Mouse (Mus musculus) spleen, postnatal 36 days (tissue): ENCODE data around the gene Tmem54.

Experiments used
- DNase-seq, 2 experiments: peaks; one replicate each; pipeline ENCODE4 v3.0.0; 2022; ENCODE audit warnings: low spot score in 2 of 2, mixed read lengths in 1 of 2

The Tmem54 gene

GRCm38 (mm10) chr4:129105356-129105755 is at the start of gene Tmem54:
TSS of gene Tmem54 (plus strand) at chr4:129105548.
- no peak for DNase-seq

DNA sequence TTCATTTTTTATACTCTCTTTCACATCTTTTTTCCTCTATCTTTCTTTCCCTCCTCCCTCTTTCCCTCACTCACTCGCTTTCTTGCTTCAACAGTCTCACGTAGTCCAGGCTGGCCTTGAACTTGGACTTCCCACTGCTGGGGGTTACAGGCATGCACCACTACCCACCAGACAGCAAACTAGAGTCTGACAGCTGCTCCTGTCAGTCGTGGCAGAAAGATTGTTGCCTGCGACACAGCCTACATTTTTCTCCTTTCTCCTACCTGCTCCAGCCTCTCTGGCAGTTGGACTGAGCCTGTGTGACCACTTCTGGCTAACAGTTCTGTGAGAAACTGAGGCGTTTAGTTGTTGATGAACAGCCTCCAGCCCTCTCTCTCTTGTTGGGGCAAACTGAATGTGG is 49.8 kb upstream of the Tmem54 start:
- no peak for DNase-seq

DNA sequence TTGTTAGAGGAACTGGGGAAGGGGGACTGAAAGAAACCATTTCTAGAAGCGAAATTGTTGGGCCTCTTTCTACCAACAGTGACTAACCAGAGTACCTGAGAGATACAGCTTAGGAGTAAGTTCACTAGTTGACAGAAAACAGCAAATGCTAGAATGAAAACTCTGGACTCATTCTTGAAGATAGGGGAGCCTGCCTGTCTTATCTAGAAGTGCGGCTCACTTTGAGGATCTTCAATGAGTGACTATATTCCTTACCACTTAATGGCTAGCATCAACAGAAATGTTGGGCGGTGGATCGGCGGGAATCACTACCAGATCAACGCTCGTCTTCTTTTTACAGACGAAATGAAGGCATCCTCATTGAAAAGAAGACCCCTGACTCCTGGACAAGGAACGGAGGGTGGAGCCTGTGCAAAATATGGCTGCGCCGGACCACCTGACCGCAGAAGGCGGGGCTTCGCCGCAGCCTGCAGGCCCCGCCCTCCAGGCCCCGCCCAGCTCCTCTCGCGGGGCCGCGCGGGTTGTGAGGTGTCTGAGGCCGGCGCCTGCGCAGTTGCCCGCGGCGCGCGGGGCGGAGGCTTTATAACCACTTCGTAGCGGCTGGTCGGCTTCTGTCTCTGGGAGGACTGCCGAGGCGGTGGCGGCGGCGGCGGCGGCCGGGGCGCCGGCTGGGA is 47.7 kb upstream of the Tmem54 start:
- DNase-seq = peak; percentile 96 to 97

GRCm38 (mm10) chr4:129058207-129059092 is 46.9 kb upstream of the Tmem54 start, which contains the start of gene Rnf19b:
TSS of gene Rnf19b (plus strand) at chr4:129058271.
- DNase-seq = peak; percentile 46 to 50

GRCm38 (mm10) chr4:129059125-129059551 is 46.2 kb upstream of the Tmem54 start:
- DNase-seq = peak; percentile 42 to 51

- DNase-seq = peak; percentile 45 to 57
These were observed 45.4 kb upstream of the Tmem54 start for GRCm38 (mm10) chr4:129059922-129060321.

- no peak for DNase-seq
These were observed 43.9 kb upstream of the Tmem54 start for GRCm38 (mm10) chr4:129061486-129061885.

- DNase-seq = no peak
These were observed 42.9 kb upstream of the Tmem54 start for GRCm38 (mm10) chr4:129062281-129063075.

DNA sequence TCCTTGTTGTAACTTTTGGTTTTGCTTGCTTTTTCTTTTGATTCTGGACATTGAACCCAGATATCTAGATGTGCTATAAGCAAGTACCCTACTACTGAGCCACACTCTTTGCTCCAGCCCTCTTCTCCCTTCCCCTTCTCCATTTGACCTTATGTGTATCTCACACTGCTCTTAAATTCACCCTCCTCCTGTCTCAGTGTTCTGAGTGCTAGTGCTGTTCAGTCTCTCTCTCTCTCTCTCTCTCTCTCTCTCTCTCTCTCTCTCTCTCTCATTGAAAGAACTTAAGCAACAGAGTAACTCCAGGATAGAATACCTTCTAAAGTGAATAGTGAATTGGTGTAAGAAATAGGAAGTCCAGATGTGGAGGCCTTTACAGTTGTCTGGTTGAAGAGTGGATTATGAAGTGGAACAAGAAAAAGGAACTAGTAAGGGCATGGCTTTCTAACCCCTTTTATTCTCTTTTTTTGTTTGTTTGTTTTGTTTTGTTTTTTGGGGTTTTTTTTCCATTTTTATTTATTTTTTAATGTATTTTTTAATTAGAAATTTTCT is 39.6 kb upstream of the Tmem54 start:
- no peak for DNase-seq

DNA sequence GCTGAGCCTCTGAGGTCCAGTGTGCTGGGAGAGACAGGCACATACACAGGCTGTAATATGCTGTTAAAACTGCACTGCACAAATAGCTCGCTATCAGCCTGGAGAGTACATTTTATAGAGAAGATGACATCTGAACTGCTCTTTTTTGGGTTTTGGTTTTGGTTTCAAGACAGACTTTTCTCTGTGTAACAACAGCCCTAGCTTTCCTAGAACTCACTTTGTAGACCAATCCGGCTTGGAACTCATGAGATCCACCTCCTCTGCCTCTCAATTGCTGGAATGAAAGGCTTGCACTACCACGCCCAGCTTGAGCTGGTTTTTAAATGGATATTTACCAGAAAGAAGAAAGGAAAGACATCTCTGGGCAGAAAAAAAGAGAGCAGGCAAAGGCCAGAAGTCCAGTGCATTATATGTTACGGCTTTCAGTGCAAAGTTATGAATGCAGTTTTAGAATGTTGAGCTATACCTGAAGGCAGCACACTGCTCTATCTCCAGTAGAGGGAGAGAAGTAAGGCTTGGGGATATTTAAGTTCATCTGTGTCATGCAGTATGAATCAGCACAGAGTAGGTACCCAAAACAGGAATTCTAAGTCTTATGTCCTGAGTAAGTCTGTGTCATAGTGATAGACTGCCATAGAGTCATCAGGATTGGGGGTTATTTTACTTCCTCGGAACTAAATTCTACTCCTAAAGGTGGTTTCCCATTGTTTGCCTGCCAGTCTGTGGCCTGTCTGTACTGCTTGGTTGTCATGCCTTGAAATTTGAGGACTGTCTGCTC is 37.5 kb upstream of the Tmem54 start:
- no peak for DNase-seq

DNA sequence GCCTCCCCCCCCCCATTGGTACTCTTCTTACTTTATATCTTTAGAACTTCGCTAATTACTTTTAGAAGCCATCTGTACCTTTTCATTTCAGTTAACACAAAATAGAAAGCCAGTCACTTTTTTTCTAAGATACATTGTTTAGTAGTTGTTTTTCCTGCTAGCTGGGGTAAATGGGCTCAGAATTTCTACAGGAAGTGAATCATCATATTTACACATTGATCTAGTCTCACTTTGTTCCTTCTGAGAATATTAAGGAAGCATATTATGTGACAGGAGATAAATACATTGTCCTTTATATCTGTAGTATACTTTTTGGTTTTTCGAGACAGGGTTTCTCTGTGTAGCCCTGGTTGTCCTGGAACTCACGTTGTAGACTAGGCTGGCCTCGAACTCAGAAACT is 36.5 kb upstream of the Tmem54 start:
- DNase-seq = no peak

- no peak for DNase-seq
These were observed 26.2 kb upstream of the Tmem54 start for GRCm38 (mm10) chr4:129079126-129079525.

DNA sequence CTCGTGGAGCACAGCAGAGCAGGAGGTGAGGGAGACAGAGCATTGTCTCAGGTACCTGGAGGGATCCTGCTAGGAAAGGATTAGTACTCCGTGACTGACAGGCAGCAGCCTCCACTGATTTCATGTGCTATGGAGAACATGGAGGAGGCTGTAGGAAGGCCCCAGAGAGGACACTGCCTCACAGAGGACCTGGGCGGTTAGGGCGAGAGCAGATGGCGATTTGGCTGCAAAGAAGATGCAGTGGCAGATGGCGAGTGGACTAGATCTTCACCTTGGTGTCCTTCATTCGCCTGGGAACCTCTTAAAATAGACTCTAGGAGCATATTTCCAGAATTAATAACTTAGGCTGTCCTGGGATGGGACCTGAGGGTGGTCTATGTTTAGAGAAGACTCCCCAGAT is 24.3 kb upstream of the Tmem54 start:
- no peak for DNase-seq

GRCm38 (mm10) chr4:129081512-129081911 is 23.8 kb upstream of the Tmem54 start:
- DNase-seq = no peak

DNA sequence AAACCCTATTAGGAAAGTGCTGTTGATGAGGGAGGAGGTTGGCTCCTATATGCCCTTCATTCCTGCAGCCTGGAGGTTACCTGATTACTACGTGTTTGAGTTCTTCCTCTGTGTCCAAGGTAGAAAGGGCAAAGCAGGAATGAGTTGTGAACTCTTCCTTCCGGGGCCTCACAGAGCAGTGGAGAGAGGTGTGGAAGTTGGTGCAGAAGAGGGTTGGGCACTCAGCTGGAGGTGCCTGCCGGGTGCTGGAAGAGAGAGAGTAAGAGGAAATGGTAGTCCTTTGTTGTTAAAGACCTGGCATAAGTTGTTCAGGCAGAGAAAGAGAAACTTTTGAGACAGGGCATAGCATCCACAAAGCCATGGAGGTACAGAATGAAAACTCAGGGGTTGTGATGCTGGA is 23.4 kb upstream of the Tmem54 start:
- no peak for DNase-seq

DNA sequence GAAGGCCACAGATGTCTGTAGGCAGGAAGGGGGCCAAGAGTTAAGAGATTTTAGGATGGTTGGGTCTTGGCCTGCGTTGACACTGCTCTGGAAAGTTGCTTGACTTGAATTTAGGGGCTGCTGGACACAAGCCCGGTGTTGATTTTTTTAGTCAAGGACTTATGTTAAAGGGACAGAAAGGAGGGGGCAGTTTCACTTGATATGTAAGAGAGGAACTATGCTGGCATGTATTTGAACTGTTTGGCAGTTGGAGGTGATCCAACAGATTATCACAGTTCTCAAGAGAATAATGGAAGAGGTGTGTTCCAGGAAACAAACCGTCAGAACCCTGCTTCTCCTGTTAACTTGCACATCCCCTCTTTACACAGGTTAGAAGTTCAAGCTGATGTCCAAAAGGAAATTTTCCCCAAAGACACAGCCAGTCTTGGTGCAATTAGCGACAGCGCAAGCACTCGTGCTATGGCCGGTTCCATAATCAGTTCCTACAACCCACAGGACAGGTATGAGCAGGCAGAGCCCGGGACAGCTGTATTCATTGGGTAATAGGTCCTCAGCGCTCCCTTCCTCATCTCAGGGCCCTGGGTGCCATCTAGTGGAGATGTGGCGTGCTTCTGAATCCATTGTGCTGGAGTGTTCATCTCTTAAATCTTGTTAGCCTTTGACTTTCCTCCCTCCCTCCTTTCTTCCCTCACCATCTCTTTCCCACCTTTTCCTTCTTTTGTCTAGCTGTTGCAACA is 22.8 kb upstream of the Tmem54 start:
- peak; percentile 64 to 75 for DNase-seq

- no peak for DNase-seq
These were observed 20.5 kb upstream of the Tmem54 start for GRCm38 (mm10) chr4:129084896-129085295.

DNA sequence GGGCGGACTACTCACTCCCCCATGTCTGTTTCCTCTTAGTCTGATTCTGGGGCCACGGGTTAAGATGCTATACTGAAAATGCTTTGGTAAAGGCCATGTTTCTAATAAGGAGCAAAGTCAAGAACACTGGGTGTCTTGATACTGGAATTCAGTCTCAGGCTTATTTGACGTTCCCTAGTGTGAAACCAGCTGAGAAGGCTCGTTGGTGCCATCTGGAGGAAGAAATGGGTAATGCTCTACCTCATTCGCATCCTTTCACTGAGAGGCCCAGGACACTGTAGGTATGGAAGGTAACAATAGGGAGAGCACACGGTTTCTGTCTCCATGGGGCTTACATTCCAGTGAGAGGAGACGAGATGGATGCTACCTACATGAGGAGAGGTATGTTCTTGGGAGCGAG is 19.3 kb upstream of the Tmem54 start:
- peak; percentile 43 to 58 for DNase-seq

DNA sequence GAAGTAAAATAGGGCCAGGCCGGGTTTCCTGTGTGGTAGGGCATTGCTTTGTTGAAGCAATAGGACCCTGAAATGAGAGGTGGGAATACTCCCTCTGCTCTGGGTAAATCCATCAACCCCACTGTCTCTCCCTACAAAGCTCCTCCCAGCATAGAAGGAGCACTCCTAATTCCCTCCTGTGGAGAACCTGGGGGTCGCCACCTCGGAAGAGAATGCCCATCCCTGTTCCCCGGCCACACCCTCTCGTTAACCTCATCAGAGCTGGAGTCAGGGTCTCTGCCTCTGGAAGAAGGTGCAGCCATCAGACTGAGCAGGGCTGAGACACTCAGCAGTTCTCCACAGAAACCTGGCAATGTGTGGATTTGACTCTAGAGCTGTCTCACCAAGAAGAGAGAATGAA is 17.5 kb upstream of the Tmem54 start:
- no peak for DNase-seq

DNA sequence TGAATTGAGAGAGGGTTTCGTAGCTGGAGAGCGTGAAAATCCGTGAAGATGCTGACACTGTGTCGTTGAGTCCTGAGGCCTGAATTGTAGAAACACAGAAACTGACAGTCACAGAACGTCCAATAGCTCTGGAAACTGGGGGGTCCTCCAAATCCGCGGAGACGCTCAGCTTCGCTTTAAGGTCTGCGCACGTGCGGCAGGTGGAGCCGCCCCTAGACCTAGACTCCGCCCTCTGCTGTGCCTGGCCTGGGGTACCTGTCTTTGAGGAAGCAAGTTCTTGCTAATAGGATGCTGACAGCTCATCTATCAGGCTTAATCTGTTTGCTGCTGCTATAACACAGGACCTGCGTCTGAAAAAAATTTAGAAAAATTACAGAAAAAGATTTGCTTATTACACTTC is 10.1 kb upstream of the Tmem54 start:
- DNase-seq = no peak
